Mouse (Mus musculus): ENCODE results near the gene Prmt1. TPM values are rescaled to one million over a fixed set of nuclear protein-coding genes. Genes with fewer than 3 reads are reported as not detected.
A peak's percentile ranks its signal among the peaks of the same experiment; 100 is the strongest.

The Prmt1 gene
- polyA plus RNA-seq, 1 experiment = 824 TPM

GRCm38 (mm10) chr7:45020225-45020624, 33.9 kb upstream of the Prmt1 start:
- no peak for DNase-seq (ENCODE audit: low read depth)

GRCm38 (mm10) chr7:45019031-45019571, 32.7 kb upstream of the Prmt1 start:
- DNase-seq (ENCODE audit: low read depth) = peak; percentile 37
- TF ChIP-seq CTCF (IDR thresholded peaks at IDR 0.05; ENCODE audit: borderline replicate concordance, extremely low read depth, insufficient read depth, insufficient read length) (no peak), POLR2A (IDR thresholded peaks at IDR 0.05; ENCODE audit: borderline replicate concordance, extremely low read depth, insufficient read depth, insufficient read length, poor library complexity, severe bottlenecking) (no peak)

More at GRCm38 (mm10) chr7:45020225-45020624, 33.9 kb upstream of the Prmt1 start:
- no peak for TF ChIP-seq POLR2A (IDR thresholded peaks at IDR 0.05; ENCODE audit: borderline replicate concordance, extremely low read depth, insufficient read depth, insufficient read length, poor library complexity, severe bottlenecking)
- no peak for TF ChIP-seq CTCF (IDR thresholded peaks at IDR 0.05; ENCODE audit: borderline replicate concordance, extremely low read depth, insufficient read depth, insufficient read length)

DNA sequence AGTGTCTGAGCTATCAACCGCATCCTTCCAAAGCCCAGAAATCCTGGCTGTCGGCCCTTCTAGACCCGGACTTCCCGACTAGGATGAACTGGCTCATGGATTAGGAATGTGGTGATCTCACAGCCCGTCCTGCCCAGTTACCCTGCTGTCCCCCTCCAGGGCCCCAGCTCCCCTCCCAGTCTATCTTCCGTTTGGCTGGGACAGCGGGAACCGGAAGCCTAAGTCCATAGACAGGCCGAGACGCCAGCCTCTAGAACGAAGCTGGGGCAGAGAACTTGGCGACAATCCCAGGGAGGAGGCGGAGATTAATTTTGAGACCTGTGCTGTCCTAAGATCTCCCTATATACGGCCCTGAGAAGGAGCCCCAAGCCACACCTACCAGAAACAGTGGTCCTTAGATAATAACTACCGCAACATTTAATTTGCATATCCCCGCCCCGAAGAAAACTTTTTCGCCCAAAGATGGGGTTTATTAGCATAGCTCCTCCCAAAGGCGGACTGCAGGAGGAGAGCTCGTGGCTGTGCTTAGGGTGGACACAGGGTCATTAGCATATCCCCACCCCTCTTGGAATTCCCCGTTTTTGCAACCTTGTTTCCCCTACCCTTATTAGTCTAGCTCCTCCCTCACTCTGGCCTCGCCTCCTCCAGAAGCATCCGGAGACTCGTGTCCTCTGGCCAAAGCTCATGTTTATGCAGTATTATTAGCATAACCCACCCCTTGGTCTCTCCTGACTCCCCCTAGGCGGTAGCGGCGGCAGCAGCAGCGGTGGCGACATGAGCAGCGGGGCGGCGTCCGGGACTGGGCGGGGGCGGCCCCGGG, 31.1 kb upstream of the Prmt1 start, which contains the start of gene Rras:
Rras (plus strand) TSS at position 720 of the 820 bp plus-strand sequence.
- peak; percentile 97 for DNase-seq (ENCODE audit: low read depth)
- no peak for TF ChIP-seq POLR2A (IDR thresholded peaks at IDR 0.05; ENCODE audit: borderline replicate concordance, extremely low read depth, insufficient read depth, insufficient read length, poor library complexity, severe bottlenecking)

DNA sequence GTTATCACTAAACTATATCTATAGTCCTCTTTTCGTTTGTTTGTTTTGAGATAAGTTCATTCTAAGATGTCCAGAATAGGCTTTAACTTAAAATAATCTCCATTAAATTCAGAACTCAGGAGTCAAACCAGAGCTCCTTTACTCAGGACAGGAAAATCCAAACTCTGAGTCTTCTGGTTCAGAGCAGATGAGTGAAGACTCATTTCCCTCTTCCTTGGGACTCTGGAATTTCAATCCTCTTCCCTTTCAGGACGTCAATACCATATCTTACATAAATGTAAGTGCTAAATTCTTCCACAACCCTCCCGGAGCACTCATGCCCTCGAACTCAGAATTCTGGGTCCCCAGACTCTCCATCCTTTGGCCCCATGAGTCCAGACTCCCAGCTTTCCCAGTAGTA, 30.4 kb upstream of the Prmt1 start:
- DNase-seq (ENCODE audit: low read depth) = no peak
- no peak for TF ChIP-seq POLR2A (IDR thresholded peaks at IDR 0.05; ENCODE audit: borderline replicate concordance, extremely low read depth, insufficient read depth, insufficient read length, poor library complexity, severe bottlenecking)
- TF ChIP-seq CTCF (IDR thresholded peaks at IDR 0.05; ENCODE audit: borderline replicate concordance, extremely low read depth, insufficient read depth, insufficient read length) = no peak

- TF ChIP-seq POLR2A (IDR thresholded peaks at IDR 0.05; ENCODE audit: borderline replicate concordance, extremely low read depth, insufficient read depth, insufficient read length, poor library complexity, severe bottlenecking) (peak; percentile 66), CTCF (IDR thresholded peaks at IDR 0.05; ENCODE audit: borderline replicate concordance, extremely low read depth, insufficient read depth, insufficient read length) (no peak)
- DNase-seq (ENCODE audit: low read depth) = peak; percentile 100
Measured at GRCm38 (mm10) chr7:45015957-45016612, 29.7 kb upstream of the Prmt1 start, which contains the start of gene Scaf1. Gene Scaf1 (minus strand): TSS chr7:45016363.

DNA sequence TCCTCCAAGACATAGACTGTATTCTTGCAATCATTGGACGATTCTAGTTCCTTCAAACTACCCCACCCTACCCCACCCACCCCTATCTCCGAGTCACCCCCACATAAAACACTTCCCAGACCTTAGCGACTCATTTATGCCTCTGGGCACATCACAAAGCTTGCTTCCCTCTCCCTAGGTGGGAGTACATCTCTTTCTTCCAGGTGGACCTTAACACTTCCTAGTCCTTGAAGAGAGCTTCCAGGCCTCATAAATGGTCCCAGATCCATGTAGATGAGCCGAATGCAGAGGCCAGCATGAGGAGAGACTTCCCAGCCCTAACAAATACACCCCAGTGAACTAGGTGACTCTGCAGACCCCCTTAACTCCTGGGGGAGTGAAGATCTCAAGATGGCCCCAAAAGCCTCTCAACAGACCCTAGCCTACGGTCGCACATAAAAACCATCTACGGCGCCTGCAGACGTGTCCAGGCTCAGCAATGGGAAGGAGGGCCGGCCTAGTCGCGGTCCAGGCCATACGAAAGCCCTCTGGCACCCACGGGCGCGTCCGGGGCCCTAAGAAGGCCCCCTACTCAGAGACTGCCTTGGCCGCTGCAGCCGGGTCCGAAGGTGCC, 29.1 kb upstream of the Prmt1 start:
- DNase-seq (ENCODE audit: low read depth) = no peak
- no peak for TF ChIP-seq CTCF (IDR thresholded peaks at IDR 0.05; ENCODE audit: borderline replicate concordance, extremely low read depth, insufficient read depth, insufficient read length)
- no peak for TF ChIP-seq POLR2A (IDR thresholded peaks at IDR 0.05; ENCODE audit: borderline replicate concordance, extremely low read depth, insufficient read depth, insufficient read length, poor library complexity, severe bottlenecking)

DNA sequence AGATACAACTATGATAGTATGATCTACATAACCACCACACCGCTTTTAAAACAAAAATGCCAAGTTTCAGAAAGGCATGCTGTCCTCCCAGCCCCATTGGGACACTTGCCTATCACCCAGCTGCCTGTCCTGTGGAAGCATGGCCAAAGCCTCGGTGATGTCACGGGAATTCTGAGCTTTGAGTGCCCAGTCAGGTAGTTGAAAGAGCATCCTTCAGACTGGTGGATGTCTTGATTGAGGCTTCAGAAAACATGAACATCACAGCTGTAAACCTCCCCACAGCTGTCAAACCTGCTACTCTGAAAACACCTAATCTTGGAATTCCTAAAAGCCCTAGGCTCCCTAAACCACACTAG, 27.7 kb upstream of the Prmt1 start:
- no peak for DNase-seq (ENCODE audit: low read depth)
- TF ChIP-seq POLR2A (IDR thresholded peaks at IDR 0.05; ENCODE audit: borderline replicate concordance, extremely low read depth, insufficient read depth, insufficient read length, poor library complexity, severe bottlenecking) (no peak), CTCF (IDR thresholded peaks at IDR 0.05; ENCODE audit: borderline replicate concordance, extremely low read depth, insufficient read depth, insufficient read length) (no peak)

- no peak for DNase-seq (ENCODE audit: low read depth)
- TF ChIP-seq POLR2A (IDR thresholded peaks at IDR 0.05; ENCODE audit: borderline replicate concordance, extremely low read depth, insufficient read depth, insufficient read length, poor library complexity, severe bottlenecking) (no peak), CTCF (IDR thresholded peaks at IDR 0.05; ENCODE audit: borderline replicate concordance, extremely low read depth, insufficient read depth, insufficient read length) (no peak)
Measured at GRCm38 (mm10) chr7:45013366-45014095, 27.2 kb upstream of the Prmt1 start.

- no peak for DNase-seq (ENCODE audit: low read depth)
- TF ChIP-seq POLR2A (IDR thresholded peaks at IDR 0.05; ENCODE audit: borderline replicate concordance, extremely low read depth, insufficient read depth, insufficient read length, poor library complexity, severe bottlenecking) (no peak), CTCF (IDR thresholded peaks at IDR 0.05; ENCODE audit: borderline replicate concordance, extremely low read depth, insufficient read depth, insufficient read length) (no peak)
Measured at GRCm38 (mm10) chr7:45012824-45013223, 26.5 kb upstream of the Prmt1 start.

DNA sequence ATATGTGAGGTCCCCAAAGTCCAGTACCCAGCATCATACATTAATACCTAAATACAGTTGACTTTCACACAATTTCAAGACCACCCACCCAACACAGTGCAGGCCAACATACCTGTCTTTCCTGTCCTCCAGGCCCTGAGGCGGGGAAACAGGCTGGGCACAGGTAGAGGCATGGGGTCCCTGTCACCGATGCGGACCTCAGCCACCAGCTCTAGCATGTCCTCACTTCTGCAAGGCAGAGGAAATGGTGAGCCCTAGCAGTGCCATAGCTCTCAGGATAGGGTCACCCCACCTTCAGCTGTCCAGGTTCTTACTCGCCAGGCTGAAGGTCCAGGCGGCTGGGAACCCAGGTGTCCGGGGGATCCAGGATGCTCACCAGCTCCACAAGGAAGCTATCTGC, 25.6 kb upstream of the Prmt1 start:
- no peak for TF ChIP-seq POLR2A (IDR thresholded peaks at IDR 0.05; ENCODE audit: borderline replicate concordance, extremely low read depth, insufficient read depth, insufficient read length, poor library complexity, severe bottlenecking)
- no peak for TF ChIP-seq CTCF (IDR thresholded peaks at IDR 0.05; ENCODE audit: borderline replicate concordance, extremely low read depth, insufficient read depth, insufficient read length)
- no peak for DNase-seq (ENCODE audit: low read depth)

GRCm38 (mm10) chr7:45008411-45008810, 22.0 kb upstream of the Prmt1 start:
- DNase-seq (ENCODE audit: low read depth) = no peak
- TF ChIP-seq POLR2A (IDR thresholded peaks at IDR 0.05; ENCODE audit: borderline replicate concordance, extremely low read depth, insufficient read depth, insufficient read length, poor library complexity, severe bottlenecking) = no peak
- TF ChIP-seq CTCF (IDR thresholded peaks at IDR 0.05; ENCODE audit: borderline replicate concordance, extremely low read depth, insufficient read depth, insufficient read length) = no peak
